Mouse (Mus musculus): ENCODE measurements at regions not wholly inside any gene's neighbourhood (a gene's known extent, or its start where the extent isn't known, plus 50 kb on each side); places are given as distances from the start of the nearest gene placed in this dataset.

DNA sequence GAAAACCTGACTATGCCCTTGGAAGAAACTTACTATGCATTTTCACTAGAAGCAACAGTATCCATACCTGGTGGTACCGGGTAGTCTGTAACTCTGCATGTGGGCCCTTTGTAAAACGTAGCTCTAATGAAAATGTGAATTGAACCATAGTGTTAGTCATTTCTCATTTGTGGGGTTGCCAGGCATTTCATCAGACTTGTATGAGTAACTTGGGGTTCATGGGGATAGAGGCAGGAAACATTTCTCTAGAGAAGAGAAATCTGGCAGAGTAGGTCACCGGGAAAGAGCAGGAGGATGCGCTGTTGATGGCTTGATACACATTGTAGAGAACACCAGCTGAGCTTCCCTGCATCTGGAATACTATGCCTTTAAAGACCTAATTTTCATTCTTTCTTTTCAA lies 70.2 kb upstream of the 1810046K07Rik start:
- no peak for TF ChIP-seq CTCF (IDR thresholded peaks at IDR 0.05; ENCODE audit: low read depth)
- TF ChIP-seq EP300 (optimal IDR thresholded peaks at IDR 0.05), result no peak

Data from stomach, postnatal 0 days (tissue).